Mouse (Mus musculus) forebrain, embryonic 13.5 days (tissue): ENCODE data around the gene Smad1. TPM values are rescaled to one million over a fixed set of nuclear protein-coding genes. Genes with fewer than 3 reads are reported as not detected.
A peak's percentile ranks its signal among the peaks of the same experiment; 100 is the strongest.

Source experiments
- ATAC-seq: fragments of 200-750 bp; cut with Nextera tagmentation; 2 replicates; pipeline ENCODE4 v1.8.0; 2017
- H3K27ac ChIP-seq: fragments of 300-500 bp; sonication (generic); 2 replicates; pipeline ENCODE4 v1.5.1; 2015; ENCODE audit warnings: inconsistent platforms, mild to moderate bottlenecking, moderate library complexity
- H3K27me3 ChIP-seq: fragments of 300-500 bp; sonication (generic); 2 replicates; pipeline ENCODE4 v1.6.1; 2015; ENCODE audit warnings: mild to moderate bottlenecking, inconsistent platforms
- H3K36me3 ChIP-seq: fragments of 300-500 bp; sonication (generic); 2 replicates; pipeline ENCODE4 v1.6.1; 2015; ENCODE audit warnings: mild to moderate bottlenecking, inconsistent platforms; ENCODE audit not compliant: poor library complexity, severe bottlenecking
- H3K4me1 ChIP-seq: fragments of 300-500 bp; sonication (generic); 2 replicates; pipeline ENCODE4 v1.6.1; 2015; ENCODE audit warnings: inconsistent platforms
- H3K4me2 ChIP-seq: fragments of 300-500 bp; sonication (generic); 2 replicates; pipeline ENCODE4 v1.6.1; 2015; ENCODE audit warnings: inconsistent platforms, mild to moderate bottlenecking, moderate library complexity
- H3K4me3 ChIP-seq: fragments of 300-500 bp; sonication (generic); 2 replicates; pipeline ENCODE4 v1.5.1; 2015; ENCODE audit warnings: mild to moderate bottlenecking, inconsistent platforms
- H3K9ac ChIP-seq: fragments of 300-500 bp; sonication (generic); 2 replicates; pipeline ENCODE4 v1.6.1; 2015; ENCODE audit warnings: mild to moderate bottlenecking, inconsistent platforms
- H3K9me3 ChIP-seq: fragments of 300-500 bp; sonication (generic); replicated peaks from 2 replicates; pipeline ENCODE4 v1.6.1; 2016; ENCODE audit warnings: inconsistent platforms
- WGBS: fragments of 180-500 bp; shearing (Covaris S2); methylation state at CpG from one replicate; pipeline ENCODE4 v1.1.7; 2015; 5-methylcytosine and 5-hydroxymethylcytosine counted together
- polyA plus RNA-seq: library from polyadenylated mRNA; unstranded; fragments of >200 nt; fragmentation: Nextera tagmentation; extraction: Ambion mirVana; gene quantifications from 2 replicates; pipeline ENCODE4 v1.2.1, GENCODE M21; 2015

Smad1 gene
- polyA plus RNA-seq, 1 experiment from 2014 or later: 50.9 TPM

DNA sequence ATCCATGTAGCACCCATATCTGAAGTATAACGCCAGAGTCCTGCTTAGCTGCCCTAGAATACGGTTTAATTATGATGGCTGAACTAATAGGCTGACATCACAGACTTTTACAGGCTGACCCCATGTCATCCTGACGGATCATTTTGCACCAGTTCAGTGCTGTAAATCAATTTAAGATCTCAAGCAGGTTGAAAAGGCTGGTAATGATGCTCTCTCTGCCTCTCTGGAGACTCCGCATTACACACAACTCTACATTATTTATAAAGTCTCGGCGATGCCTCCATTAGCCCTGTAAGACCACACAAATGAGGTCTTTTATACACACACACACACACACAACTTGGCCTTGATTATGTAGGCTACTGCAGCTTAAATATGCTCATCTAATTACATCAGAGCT is 2.4 kb downstream of the Smad1 start:
- ATAC-seq: no peak
- no peaks in the 10 kb centered on the region for H3K9me3 ChIP-seq
- peak overlapping the region; percentile 41; the same call in 1 of the 2 replicates for H3K27ac ChIP-seq
- no peaks in the 10 kb centered on the region for H3K27me3 ChIP-seq
- H3K4me3 ChIP-seq: peak overlapping the region; percentile 85
- peak overlapping the region; percentile 79 for H3K4me2 ChIP-seq
- 36% methylated on average over 6 of the region's 6 CpGs for WGBS
- H3K36me3 ChIP-seq: no peaks in the 10 kb centered on the region
- peaks cover 54% of the 10 kb centered on the region for H3K4me1 ChIP-seq
- peak overlapping the region; percentile 41 for H3K9ac ChIP-seq

DNA sequence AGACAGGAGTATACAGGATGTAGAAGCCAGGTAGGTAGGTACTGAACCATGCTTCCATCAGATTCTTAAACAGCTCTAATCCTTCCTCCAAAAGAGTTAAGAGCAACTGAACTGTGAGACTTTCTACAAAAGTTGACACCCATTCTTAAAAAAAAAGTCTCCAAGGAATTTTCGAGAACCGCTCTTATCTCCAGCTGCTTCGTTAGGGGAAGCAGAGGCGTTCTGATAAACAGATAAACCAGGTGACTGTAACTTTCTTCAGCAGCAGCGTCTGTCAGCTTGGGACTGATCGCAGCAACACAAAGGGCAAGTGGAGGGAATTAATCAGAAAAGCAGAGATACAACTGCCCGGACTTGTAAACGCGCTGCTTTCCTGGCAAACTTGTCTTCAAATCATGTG is 5.3 kb downstream of the Smad1 start:
- Histone ChIP-seq H3K27me3 (no peaks in the 10 kb centered on the region), H3K4me3 (no peak overlapping the region), H3K9ac (no peak overlapping the region), H3K36me3 (peaks cover 7% of the 10 kb centered on the region), H3K4me1 (peaks cover 60% of the 10 kb centered on the region), H3K27ac (no peak overlapping the region), H3K4me2 (no peak overlapping the region), H3K9me3 (no peaks in the 10 kb centered on the region)
- 70% methylated on average over 9 of the region's 9 CpGs for WGBS
- ATAC-seq: no peak

DNA sequence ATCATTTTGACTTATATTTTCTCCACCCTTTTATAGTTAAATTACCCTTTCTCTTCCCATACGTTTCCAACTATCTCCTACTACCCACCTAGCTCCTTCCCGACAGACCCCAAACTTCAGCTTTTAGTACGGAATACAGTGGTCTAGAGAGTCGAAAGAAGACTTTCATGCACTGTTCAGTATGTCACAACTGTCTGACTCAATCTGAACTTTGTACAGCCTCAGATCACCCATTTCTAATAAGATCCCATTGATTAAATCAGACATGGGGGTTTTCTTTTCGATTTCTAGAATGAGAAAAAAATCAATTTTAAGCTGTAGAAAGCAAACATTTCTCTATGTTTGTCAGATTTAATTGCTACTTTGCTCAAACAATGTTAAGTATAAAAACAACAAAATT is 6.1 kb downstream of the Smad1 start:
- H3K4me3 ChIP-seq: no peak overlapping the region
- H3K27ac ChIP-seq: no peak overlapping the region
- H3K4me1 ChIP-seq: peaks cover 60% of the 10 kb centered on the region
- no peak overlapping the region for H3K4me2 ChIP-seq
- H3K27me3 ChIP-seq: no peaks in the 10 kb centered on the region
- H3K9ac ChIP-seq: no peak overlapping the region
- no peak for ATAC-seq
- H3K36me3 ChIP-seq: peaks cover 8% of the 10 kb centered on the region
- 90% methylated on average over 5 of the region's 5 CpGs for WGBS
- H3K9me3 ChIP-seq: no peaks in the 10 kb centered on the region

DNA sequence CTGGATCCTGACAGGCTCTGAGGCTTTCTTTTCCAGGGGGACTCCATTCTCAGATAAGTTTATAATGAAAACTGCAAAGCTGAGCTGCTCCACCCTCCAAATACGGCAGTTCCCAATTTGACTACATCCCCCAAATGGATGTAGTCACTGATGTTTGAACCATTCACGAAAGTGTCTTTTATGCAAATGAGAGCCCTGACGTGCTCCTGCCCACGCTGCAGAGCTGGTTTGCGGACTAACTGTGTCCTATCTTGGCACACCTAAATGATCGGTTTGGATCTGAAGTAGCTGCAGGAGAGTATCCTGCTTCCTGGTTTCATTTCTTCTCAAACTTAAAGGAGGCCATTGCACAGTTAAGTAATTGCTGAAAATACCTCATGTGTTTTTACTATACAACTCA is 6.7 kb downstream of the Smad1 start:
- peaks cover 57% of the 10 kb centered on the region for H3K4me1 ChIP-seq
- WGBS: 38% methylated on average over 6 of the region's 6 CpGs
- H3K27me3 ChIP-seq: no peaks in the 10 kb centered on the region
- peaks cover 8% of the 10 kb centered on the region for H3K36me3 ChIP-seq
- no peak overlapping the region for H3K4me3 ChIP-seq
- no peak overlapping the region for H3K9ac ChIP-seq
- H3K4me2 ChIP-seq: no peak overlapping the region
- ATAC-seq: no peak
- no peak overlapping the region for H3K27ac ChIP-seq
- H3K9me3 ChIP-seq: no peaks in the 10 kb centered on the region

DNA sequence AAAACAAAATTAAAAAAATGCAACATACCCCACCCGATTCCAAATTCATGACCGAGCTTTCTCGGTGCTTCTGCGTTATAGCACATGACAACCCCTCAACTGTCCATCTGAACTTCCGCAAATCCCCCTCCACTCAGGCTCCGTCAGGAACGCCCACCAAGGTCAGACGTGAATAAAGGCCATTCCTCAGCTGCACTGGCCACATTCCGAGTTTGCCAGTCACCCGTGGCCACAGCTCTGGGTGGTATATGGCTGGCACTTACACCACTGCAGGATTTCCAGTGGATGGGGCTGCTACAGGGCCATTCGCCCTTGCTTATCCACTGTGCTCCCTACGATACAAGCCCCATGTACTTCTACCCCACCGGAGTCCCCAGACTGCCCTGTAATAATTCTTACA is 7.9 kb downstream of the Smad1 start:
- peaks cover 45% of the 10 kb centered on the region for H3K4me1 ChIP-seq
- no peak; the same call in 1 of the 2 replicates for ATAC-seq

DNA sequence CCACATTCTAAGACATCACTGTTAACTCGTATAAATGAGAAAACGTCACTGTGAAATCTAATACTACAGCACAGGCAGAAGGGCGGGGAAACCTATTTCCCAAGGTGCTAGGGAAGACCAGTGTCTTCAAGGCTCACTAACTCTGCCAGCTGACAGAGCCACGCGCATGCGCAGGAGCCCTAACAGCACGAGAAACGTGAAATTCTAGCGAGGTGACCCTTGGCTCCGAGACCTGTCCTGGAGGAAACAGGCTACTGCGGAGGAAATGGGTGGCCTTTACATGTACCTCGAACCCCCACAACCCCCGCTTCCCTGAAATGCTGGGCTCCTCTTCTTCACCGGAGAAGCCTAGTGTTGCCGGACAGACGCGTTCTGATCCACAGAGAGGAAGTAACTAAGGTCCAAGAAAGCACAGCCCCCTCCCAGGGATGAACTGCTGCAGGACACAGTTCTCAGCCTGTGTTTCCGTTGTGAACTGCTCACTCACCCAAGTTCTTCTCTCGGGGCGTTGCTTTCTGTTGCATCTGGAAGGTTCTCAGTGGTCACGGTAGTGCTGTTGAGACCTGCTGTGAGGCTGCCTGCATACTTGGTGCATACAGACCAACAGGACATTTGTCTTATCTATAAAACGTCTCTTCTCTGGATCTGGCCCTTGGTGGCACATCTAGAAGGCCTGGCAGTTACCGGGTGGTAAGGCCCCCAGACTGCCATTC is 10.1 kb downstream of the Smad1 start:
- Histone ChIP-seq H3K4me2 (no peak overlapping the region), H3K27me3 (no peaks in the 10 kb centered on the region), H3K27ac (no peak overlapping the region), H3K4me1 (peaks cover 47% of the 10 kb centered on the region), H3K9me3 (0 out of 2 replicates have a peak, but pooled peaks cover 5% of the 10 kb centered on the region), H3K9ac (no peak overlapping the region), H3K4me3 (no peak overlapping the region), H3K36me3 (peaks cover 18% of the 10 kb centered on the region)
- 92% methylated on average over 23 of the region's 23 CpGs for WGBS
- no peak for ATAC-seq

More for the DNA sequence above, 7.9 kb downstream of the Smad1 start:
- Histone ChIP-seq H3K27ac (no peak overlapping the region), H3K9me3 (0 out of 2 replicates have a peak, but pooled peaks cover 4% of the 10 kb centered on the region), H3K27me3 (no peaks in the 10 kb centered on the region), H3K9ac (no peak overlapping the region), H3K4me2 (no peak overlapping the region), H3K4me3 (no peak overlapping the region), H3K36me3 (peaks cover 18% of the 10 kb centered on the region)
- WGBS: 80% methylated on average over 13 of the region's 13 CpGs

DNA sequence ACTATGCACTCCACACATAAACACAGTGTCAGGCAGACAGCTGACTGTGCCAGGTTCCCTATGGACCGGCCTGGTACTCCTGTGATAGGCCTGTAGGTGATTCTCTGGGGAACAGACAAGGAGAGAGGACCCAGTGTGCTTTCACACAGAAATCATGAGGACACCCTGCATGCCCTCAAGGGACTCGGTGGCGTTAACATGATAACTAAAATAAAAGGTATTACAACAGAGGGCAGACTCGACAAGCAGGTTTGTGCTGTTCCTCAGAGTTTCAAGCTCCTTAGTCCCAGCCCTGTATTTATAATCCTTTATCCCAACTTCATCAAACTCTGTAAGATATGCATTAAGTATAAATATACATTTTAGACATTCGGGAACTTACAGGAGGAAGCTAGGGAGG is 12.5 kb downstream of the Smad1 start:
- peaks cover 49% of the 10 kb centered on the region for H3K4me1 ChIP-seq
- 97% methylated on average over 5 of the region's 5 CpGs for WGBS
- 0 out of 2 replicates have a peak, but pooled peaks cover 5% of the 10 kb centered on the region for H3K9me3 ChIP-seq
- no peak overlapping the region for H3K27ac ChIP-seq
- no peak overlapping the region for H3K9ac ChIP-seq
- no peaks in the 10 kb centered on the region for H3K27me3 ChIP-seq
- no peak for ATAC-seq
- H3K36me3 ChIP-seq: peaks cover 18% of the 10 kb centered on the region
- H3K4me2 ChIP-seq: no peak overlapping the region
- no peak overlapping the region for H3K4me3 ChIP-seq

DNA sequence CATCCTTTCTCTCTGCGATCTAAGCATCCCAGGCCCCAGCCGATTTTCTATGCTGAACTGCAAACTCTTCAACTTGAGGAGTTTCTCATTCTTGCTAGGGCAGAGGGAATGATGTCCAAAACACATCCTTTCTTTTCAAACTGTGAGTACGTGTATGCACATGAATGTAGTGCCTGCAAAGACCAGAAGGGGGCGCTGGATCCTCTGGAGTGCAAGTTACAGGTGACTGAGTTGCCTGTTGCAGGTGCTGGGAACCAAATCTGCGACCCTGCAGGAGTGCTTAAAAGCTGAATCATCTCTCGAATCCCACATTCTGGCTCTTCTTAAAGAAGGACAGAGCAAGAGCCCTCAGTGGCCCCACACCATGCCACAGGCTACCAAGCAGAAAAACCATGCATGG is 13.0 kb downstream of the Smad1 start:
- Histone ChIP-seq H3K9me3 (0 out of 2 replicates have a peak, but pooled peaks cover 5% of the 10 kb centered on the region), H3K9ac (no peak overlapping the region), H3K27ac (no peak overlapping the region), H3K27me3 (no peaks in the 10 kb centered on the region), H3K4me2 (no peak overlapping the region), H3K4me3 (no peak overlapping the region), H3K36me3 (peaks cover 18% of the 10 kb centered on the region), H3K4me1 (peaks cover 50% of the 10 kb centered on the region)
- no peak for ATAC-seq
- 85% methylated on average over 6 of the region's 6 CpGs for WGBS

DNA sequence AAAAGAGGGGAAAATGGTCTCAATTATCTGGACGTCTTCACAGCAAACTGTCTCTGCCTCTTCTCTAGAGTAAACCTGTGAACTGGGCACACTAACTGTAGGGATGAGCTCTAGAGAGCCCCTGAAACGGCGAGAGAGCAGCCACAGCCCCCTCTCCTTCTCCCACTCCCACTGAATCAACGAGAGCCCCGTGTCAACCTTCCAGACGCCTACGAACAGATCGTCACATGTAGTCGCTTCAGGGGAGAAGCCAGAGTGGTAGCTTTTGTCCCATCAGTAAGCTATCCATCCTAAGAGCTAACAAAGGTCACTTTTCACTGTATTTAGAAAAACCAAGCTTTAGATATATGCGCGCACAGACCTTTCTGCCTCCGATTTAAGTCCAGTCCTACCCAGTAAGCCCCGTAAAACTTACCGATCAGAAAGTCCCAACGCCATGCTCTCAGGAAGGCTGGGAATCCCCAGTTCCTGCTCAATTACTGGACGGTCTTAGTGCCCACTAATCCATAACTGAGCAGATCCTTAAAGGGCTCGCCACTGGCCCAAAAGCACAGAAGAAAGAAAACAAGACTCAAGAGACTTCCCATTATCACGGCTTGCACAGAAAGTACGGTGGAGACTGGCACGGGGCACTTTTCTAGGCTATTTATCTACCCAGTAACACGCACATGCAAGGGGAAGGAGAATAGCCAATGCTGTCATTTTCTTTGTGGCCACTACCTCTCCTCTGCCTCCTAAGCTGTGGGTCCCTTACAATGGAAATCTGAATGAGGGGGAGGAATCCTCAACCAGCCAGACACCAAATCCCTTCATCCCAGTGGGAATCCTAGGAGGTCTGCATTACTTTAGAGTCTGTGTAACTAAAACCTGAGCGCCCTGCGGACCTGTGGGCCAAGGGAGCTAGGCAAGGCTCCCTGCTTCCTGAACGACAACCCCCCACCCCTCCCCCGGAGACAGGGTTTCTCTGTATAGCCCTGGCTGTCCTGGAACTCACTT is 14.7 kb downstream of the Smad1 start:
- 20% methylated on average over 25 of the region's 25 CpGs for WGBS
- Histone ChIP-seq H3K27me3 (no peaks in the 10 kb centered on the region), H3K27ac (no peak overlapping the region), H3K9me3 (0 out of 2 replicates have a peak, but pooled peaks cover 5% of the 10 kb centered on the region), H3K4me1 (peaks cover 61% of the 10 kb centered on the region), H3K4me3 (no peak overlapping the region), H3K4me2 (peak overlapping the region; percentile 28; the same call in 1 of the 2 replicates), H3K36me3 (peaks cover 17% of the 10 kb centered on the region), H3K9ac (peak overlapping the region; percentile 30; the same call in 1 of the 2 replicates)
- no peak for ATAC-seq

DNA sequence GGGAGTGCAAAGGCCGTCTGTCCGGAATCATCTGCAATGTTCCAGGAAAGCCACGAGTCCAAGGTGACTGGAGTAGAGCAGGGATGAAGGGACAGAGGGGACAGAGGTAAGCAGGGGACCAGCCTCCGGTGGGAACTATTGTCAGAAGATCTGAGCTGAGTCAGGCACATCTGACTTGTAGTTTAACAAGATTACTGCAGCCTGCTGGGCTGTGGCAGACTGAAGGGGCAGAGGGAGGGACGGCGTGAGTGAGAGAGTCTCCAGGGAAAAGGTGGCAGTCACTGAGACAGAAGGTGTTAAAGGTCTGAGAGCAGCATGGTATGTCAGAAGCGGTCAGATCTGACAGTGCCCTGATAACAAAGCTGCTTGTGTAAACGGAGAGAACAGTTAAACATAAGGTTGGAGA is 16.5 kb downstream of the Smad1 start:
- H3K4me2 ChIP-seq: peak overlapping the region; percentile 4; the same call in 1 of the 2 replicates

DNA sequence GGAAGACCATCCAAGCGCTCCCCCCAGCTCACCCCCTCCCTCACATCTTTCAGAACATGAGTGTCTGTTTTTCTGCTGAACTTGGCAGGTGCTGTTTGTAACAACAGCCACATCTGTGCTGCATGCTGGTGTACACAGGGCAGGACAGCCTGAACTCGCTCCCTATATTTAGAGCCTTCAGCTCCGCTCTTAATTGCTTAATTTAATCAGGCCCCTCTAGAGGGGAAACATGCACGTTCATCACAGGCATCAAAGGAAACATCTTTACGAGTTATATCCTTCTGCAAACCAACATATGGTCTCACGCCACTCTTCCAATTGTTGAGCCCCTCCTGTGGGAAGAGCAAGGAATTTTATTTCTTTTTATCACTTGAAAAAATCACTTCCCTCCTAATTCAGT is 17.5 kb downstream of the Smad1 start:
- Histone ChIP-seq H3K27ac (0 out of 2 replicates have a peak overlapping the region, but pooled peaks have one; percentile 7), H3K9me3 (0 out of 2 replicates have a peak, but pooled peaks cover 5% of the 10 kb centered on the region), H3K4me1 (peaks cover 62% of the 10 kb centered on the region), H3K36me3 (peaks cover 7% of the 10 kb centered on the region; the same call in 1 of the 2 replicates), H3K9ac (no peak overlapping the region), H3K4me2 (no peak overlapping the region), H3K27me3 (no peaks in the 10 kb centered on the region), H3K4me3 (no peak overlapping the region)
- peak; percentile 63 for ATAC-seq
- WGBS: 39% methylated on average over 6 of the region's 6 CpGs

More for the DNA sequence above, 16.5 kb downstream of the Smad1 start:
- Histone ChIP-seq H3K4me1 (peaks cover 62% of the 10 kb centered on the region), H3K36me3 (peaks cover 10% of the 10 kb centered on the region; the same call in 1 of the 2 replicates), H3K27ac (no peak overlapping the region), H3K27me3 (no peaks in the 10 kb centered on the region), H3K9me3 (0 out of 2 replicates have a peak, but pooled peaks cover 5% of the 10 kb centered on the region), H3K4me3 (no peak overlapping the region), H3K9ac (no peak overlapping the region)
- ATAC-seq: peak; percentile 40
- WGBS: 14% methylated on average over 8 of the region's 8 CpGs

DNA sequence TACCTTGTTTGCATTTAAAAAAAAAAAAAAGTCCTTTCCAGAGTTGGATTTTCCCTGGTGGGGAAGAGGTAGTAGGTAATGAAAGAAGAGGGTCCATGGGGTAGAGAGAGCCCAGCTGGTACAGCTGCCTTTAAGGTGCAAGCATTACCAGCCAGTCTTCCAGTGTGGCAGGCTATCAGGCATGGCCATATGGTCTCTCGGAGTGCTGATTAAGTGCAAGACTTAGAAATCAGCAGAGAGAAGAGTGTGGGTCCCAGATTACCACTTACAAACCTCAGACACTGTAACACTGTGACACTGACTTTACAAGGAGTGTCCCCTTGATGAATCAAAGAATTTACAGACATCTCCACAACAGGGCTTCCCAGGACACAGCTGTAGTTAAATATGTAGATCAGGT is 18.9 kb downstream of the Smad1 start:
- 72% methylated on average over 1 of the region's 1 CpGs for WGBS

More for the DNA sequence above, 18.9 kb downstream of the Smad1 start:
- H3K36me3 ChIP-seq: peaks cover 5% of the 10 kb centered on the region; the same call in 1 of the 2 replicates
- no peak overlapping the region for H3K4me3 ChIP-seq
- no peaks in the 10 kb centered on the region for H3K9me3 ChIP-seq
- H3K4me1 ChIP-seq: peaks cover 62% of the 10 kb centered on the region
- ATAC-seq: no peak
- H3K9ac ChIP-seq: no peak overlapping the region
- no peaks in the 10 kb centered on the region for H3K27me3 ChIP-seq
- H3K4me2 ChIP-seq: no peak overlapping the region
- no peak overlapping the region for H3K27ac ChIP-seq
